Mouse (Mus musculus) spleen, postnatal 4 days (tissue): ENCODE measurements around the gene Auh.

Experiments used
- DNase-seq, 2 experiments: peaks; one replicate each; pipeline ENCODE4 v3.0.0; 2022; ENCODE audit warnings: low spot score in 2 of 2

Auh gene

DNA sequence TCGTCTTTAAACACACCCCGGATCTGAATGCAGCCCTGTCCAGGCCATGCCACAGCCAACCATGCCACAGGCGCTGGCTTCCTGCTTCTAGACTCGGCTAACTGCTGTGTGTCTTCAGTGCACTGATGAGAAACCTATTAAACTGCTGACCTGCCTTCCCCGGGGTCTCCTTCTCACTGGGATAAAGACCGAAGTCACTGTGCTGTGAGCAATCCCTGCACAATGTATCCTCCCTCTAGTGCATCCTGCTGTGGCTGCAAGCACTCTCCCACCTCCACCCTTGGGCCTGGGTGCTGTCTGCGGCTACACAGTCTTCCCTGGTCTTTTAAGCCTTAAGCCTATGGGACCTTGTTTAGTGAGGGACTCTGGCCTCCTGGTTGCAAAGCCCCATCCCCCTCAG, 50.7 kb downstream of the Auh start:
- DNase-seq: no peak

DNA sequence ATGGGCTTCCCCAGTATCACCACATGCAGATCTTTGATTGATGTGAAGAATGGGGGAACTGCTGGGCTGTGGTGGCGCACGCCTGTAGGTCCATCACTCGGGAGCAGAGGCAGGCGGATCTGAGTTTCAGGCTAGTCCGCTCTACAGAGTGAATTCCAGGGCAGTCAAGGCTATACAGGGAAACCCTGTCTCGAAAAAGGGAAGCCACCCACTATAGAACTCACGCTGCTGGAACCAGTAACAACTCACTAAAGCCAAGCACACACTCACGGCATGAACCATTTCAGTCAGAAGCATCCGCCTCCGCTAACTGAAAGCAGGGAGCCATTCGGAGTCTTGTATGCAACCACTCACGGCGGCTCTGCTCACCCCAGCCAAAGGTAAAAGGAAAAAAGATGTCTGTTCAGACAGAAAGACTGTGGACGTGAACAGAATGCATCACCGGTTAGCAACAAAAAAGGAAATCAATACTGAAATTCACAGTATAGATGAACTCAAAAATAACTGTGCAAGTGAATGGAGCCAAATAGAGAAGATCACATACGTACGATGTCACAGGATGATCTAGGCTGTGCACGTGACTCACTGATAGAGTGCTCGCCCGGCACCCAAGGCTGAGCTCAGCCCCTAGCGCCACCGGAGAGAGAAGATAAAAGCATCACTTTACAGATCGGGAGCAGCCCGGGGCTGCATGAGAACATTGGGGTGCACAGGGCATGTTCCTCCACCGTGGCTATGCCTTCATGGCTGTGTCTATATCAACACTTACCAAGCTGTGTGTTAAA, 53.7 kb downstream of the Auh start:
- DNase-seq: no peak

DNA sequence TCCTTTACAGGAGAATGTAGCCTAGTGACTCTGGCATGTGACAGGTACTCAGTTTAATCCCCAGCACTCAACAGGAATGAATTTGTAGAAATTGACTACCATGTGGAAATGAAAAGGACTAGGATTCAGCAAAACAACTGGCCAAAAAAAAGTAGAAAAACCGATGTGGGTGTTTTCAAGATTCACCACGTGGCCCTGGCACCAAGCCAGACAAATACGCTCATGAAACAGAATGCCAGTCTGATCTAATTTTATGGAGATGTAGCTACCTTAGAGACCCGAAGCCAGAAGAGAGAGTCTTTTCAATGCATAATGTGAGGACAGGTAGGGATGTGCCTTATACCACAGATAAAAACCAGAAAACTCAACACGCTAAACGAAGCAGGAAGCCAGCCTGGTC, 54.4 kb downstream of the Auh start:
- DNase-seq: no peak

DNA sequence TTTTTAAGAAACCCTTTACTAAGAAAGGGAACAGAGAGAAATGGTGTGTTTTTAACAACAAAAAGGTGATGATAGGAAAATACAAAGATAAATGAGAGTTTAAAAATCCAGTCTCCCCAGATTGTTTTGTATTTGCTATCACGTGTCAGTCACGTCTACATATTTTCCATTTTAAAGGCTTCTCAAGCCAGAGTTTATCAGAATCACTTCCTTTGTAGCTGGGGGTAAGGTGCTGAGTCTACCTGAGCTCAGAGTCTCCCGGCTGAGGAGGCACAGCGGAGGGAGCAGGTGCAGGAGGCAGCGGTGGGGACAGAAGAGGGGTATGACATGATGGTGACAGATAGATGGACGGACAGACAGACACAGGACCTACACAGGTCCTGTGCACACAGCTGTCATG, 55.1 kb downstream of the Auh start:
- DNase-seq: no peak

DNA sequence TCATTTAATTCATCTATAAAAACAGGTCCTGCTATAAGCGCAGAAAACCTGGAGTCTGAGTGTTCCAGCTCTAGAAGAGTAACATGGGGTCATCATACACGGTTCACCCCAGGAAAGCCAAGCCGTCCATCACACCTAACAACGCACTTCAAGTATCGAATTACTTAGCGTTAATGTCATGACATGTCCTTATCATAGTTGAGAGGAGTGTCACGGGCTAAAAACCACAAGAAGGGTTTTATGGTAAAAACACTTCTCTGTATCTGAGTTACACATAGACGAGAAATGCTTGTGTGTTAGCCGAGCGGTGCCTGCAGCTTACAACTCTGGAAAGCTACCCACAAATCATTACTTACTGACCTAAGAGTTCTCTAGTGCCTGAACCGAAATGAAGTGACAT, 55.6 kb downstream of the Auh start:
- no peak for DNase-seq

DNA sequence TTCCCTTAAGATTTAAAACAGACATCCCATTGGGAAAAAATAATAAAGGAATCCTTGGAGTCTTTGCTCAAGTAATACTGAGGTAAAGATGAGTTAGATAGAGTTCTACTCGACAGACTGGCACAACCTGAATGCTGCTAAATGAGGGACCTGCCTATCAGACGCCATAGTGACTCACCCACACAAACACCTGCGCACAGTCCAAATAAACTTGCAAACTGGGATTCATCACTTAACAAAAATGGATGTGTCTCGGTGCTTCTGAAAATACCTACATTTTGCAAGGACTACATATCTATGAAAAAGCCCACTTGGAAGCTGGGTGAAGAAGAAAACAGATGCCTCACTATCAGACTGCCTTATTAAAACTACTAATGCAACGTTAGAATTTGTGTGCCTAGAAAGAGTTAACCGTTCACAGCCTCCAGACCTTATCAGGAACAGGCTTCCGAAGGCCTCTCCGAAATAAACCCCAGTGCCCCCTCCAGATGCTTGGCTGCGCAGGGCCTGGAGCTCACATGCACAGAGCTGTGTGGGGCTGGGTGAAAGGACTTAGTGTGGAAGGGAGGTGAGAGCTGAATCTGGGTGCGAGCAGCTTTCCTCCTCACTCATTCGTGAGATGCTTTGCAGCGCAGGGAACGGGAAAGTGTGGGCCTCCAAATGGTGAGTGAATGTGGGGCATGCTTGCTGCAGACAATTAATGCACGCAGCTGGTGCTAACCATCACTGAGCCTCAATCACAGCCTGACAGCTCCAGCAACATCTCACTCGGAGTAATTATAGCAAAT, 63.3 kb downstream of the Auh start:
- DNase-seq: no peak

DNA sequence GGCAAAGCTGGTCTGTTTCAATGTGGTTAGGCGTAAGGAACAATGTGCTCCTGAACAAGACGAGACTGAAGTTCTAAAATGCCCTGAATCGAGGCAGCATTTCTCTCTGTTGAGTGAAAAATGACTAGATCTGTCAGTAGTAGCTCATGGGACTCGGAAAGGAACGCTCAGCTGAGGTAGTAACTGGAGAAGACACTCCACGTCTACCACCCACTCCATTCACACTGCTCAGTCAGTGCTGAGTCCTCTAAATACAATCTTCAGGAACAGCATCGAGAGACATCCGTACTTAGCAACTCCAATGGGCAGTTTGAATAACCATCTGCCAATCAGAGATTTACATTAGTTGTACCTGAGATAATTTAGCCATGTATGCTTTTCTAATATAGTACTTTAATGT, 66.0 kb downstream of the Auh start:
- DNase-seq: no peak

DNA sequence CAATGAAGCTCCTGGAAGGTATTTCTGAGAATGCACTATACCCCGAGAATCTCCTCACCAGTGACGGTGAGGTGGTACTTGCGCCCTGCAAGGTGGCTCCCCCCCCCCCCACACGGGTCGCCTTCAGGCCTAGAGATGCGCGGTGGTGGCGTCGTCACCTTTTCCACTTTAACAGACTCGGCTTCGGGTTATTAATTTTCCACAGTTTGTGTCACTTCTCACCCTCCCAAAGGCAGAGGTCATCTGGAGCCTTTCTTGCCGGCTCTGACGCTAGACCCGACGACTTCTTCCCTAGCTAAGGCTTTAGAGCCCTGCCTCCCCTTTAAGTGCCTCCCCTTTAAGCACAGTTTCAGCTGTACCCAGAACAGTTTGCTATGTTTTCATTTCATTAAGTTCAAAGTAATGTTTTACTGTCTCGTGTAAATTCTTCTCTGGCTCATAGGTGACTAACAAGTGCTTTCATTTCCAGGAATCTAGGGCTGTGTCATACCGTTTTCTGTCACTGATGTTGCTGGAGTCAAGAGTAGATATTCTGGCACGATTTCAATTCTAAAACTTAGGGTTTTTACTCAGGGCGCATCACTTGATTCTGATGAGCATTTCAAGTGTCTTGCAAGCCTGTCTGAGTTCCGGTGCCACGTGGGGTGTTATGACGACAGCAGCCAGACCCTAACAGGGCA, 69.3 kb downstream of the Auh start:
- DNase-seq: no peak

DNA sequence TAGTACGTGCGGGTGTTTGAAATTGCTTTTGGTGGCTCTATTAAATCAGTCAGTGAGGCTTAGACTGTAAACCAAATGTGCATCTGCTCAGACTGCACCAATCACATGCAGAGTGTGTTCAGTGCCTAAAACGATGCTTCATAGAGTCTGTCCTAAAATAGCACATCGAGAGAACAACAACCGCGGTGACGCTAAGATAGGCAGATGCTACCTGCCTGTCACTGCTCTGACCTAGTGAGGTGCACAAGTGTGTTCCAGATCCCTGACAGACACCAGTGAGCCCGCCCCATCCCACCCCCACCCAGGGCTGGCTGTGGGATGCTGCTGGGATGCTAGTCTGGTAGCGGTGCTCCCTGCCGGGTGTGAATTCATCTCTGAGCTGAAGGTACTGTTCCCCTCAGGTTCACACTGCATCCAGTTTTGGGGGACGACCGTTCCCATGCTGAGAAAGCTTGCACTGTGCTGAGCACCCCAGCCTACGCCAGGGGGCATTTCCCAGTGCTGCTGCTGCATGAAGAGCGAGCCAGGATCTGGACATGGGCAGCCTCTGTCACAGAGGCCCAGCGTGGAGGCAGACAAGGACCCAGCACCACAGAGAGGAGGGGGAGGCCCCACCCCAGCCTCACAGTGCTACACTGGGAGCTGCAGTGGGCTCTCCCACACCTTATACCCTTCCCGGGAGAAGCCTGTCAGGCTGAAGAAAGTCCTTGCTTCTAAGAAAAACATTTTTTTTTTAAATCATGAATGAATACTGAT, 70.2 kb downstream of the Auh start:
- no peak for DNase-seq

DNA sequence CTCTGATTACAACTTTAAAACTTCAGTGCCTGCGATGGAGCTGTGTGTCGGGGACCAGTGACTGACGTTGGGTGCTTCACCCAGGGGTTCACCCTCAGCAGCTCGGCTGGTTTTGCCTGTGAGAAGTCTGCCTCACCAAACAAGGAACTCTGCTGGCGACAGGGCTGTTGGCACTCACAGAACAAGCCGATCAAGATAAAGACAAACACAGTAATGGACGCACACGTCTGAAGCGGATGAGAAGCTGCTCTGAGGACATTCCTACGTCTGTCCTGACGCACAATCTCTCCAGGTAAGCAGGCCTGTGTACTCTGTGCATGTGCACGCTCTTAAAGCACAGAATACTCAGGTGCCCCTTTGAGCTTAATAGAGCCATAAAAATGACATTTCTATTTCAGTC, 71.1 kb downstream of the Auh start:
- no peak for DNase-seq

DNA sequence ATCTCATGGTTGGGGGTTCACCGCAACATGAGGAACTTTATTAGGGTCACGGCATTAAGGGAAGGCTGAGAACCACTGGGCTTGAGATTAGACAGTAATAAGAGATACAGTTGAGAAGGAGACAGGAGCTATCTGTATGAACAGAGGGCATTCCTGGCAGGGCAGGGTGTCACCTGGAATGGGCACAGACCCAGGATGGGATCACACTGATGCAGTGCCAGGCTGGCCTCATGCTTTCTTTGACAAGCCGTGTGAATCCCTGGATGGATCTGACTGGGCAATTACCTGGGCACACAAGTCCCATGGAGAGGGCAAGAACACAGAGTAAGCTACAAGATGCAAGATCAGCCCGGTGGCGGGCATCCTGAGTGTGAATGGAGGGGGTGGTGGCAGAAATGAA, 71.7 kb downstream of the Auh start:
- no peak for DNase-seq

DNA sequence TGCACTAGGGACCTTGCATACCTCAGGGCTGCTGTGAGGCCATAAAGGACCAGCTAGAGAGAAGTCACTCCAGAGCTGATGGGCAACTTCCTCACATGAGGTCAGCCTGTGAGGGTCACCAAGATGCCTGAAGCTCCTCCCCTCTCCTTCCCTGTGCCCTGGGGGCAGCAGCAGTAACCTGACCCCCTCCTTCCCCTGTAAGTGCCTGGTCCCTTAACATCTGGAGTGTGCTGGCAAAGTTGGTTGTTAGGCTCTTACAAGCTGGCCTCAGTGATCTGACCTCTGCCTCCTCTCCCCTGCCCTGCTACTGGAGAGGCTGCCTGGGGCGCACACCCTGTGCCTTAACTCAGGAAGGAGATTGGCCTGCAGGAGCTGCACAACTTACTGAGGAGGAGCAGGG, 75.9 kb downstream of the Auh start:
- no peak for DNase-seq

DNA sequence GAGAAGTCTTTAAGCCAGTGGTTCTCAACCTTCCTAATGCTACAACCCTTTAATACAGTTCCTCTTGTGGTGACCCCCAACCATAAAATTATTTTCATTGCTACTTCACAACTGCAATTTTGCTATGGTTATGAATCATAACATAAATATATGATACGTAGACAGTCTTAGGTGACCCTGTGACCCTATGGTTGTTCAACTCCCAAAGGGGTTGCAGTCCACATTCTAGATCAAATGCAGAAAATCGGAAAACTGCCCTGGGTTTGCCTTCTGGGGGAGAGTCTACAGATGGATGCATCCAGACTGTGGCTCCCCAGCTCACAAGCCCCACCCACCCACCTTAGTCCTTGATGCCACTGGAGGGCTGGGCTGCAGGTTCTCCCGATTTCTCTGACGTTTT, 77.6 kb downstream of the Auh start:
- DNase-seq: no peak

DNA sequence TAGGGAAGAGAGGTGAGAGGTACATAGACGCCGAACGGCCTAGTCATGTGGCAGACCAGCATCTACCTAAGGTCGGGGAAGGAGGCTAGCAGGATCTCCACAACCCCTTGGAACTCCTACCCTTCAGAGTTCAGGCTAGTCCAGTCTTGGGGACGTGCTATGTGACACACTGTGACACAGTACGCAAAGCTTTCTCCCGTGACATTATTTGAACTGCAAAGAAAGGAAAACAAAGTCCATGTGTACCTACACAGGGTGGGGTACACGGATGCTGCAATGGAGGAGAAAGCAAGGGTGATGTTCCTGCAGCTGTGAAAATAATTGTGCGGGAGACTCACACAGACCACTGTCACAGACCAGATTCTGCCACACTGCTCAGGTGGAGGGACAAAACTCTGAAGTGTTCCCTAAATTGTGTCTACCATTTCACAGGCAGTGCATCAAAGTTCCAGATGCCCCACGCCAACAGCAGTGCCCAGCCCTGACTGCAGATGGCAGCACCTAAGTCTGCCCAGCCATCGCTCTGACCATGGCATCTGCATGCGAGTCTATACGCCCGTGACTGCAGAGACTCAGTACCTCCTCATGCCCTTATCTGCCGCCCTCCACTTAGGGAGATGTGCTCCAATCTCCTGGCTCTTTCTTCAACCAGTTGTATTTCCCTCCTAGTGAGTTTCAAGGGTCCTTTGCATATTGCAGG, 79.3 kb downstream of the Auh start:
- no peak for DNase-seq

DNA sequence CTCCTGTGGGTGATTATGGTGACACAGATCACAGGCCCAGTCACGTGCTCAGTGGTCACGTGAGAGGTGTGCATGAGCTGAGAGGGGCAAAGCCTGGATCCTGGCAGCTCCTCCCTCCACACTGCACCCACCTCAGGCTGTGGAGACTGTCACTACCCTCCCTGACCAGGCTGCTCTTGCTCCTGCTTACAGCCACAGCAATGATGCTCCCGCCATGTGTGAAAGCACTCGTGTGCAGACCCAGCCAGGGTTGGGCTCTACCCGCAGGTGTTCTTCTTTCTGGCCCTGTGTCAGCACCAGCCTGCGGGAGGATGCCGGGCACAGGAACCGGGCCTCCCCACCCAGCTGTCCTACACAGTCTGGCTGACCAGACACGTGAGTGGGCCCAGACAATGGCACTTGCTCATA, 80.1 kb downstream of the Auh start:
- no peak for DNase-seq

DNA sequence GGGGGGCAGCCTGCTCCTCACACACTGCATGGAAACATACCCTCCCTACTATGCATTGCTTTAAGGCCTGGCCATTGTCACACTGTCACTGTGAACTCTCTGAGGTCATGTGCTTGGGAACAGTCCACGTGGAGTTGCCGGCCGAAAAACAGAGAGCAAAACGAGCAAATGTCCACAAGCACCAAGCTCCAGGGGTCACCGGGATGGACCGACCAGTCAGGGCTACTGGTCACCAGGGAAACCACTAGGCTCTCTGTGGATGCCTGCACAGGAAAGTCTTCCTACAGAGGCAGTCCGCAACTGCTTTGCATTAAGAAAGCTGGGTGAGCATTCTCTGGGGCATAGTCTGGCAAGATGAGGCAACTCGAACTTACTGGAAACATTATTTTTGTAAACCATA, 82.0 kb downstream of the Auh start:
- DNase-seq: no peak

DNA sequence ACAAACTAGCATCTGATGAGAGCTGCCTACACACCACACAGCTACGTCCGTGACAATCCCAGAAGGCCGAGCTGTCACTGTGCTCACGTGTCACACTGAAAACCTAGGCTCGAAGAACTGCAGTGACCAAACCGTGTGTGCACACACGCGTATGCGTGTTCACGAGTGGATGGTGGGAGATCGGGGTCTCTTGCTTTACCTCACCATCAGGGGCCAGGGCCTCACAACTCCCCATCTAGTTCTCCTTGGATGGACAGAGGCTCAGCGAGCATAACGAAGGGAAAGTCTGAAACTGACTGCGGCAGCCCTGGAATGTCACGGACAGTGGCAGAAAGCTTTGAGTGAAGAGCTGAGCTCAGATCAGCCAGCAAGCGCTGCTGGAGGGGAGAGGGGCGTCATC, 82.4 kb downstream of the Auh start:
- no peak for DNase-seq

DNA sequence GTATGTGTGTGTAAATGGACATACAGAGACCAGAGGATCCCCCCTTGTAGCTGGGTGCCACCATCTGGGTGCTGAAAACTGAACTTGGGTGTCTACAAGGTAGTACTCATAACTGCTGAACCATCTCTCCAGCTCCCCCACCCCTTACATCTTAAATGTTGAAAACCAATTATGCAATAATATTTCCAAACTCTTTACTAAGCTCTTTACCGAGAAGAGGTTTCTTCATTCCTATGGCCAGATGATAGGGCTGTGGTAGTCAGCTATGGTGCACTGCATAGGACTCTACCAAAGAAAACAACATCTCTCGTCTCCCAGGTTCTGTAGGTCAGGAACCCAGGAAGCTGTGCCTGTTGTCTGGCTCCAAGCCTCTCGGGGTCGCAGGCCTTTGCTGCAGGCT, 83.9 kb downstream of the Auh start:
- no peak for DNase-seq

DNA sequence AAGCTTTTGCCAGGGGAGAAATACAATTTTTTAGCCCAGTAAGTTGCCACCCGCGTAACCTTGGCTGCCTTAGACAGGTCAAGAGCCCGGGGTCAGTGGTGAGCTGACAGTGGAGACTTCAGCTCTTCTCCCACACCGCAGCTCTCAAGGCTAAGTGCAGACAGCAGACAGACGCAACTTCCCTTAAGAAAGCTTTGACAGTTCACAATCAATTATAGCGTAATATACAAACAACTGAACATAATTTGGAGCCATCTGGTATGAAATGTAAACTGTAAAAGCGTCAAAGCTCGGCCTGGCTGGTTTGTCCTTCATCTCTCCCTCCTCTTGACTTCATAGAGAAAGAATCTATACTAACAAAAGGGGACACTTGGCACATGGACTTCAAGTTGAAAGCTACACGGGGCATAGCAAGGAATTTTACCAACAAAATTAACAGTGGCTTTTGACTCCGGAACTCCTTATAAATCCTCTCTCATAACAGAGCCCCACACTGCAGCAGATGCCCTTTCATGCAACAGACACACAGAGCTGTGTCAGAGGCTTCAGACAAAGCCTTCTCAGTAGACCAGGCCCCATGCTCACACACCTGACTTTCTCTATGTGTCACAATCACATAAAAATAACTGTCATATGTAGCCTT, 85.8 kb downstream of the Auh start:
- no peak for DNase-seq

DNA sequence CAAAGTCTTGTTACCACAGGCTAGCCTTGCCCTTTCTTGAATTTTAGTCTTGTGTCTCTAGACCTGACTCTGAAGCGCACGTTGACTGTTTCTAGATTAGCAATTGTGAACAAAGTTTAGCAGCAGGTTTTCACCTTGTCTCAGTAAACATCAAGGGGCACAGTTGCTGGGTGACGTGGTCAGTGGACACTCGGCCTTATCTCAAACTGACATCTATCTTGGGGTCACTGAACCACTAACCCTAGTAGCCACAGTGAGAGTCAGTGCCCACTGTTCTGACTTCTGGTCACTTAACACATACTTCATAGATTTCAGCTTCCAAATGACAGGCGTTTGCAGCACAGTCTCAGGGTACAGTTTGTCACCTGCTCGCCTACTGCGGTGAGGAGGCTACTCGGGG, 93.2 kb downstream of the Auh start:
- DNase-seq: no peak

DNA sequence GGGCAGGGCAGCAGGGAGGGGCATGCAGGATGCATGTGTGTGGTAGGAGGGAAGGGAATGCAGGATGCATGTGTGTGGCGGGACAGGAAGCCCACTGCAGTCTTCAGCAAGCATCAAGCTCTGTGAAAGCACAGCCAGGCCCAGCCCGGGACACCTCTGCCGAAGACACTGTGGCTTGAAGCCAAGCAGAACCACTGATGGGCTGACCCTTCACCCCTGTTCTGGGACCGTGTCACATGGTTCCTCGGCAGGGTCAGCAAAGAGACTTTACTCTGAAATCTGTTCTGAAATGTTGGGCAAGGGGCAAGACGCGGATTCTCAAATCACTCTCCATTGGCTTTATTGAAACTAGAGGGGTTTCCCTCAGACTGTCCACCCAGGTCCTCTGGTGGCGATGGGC, 94.9 kb downstream of the Auh start:
- DNase-seq: no peak
